In the genomic region with DNA sequence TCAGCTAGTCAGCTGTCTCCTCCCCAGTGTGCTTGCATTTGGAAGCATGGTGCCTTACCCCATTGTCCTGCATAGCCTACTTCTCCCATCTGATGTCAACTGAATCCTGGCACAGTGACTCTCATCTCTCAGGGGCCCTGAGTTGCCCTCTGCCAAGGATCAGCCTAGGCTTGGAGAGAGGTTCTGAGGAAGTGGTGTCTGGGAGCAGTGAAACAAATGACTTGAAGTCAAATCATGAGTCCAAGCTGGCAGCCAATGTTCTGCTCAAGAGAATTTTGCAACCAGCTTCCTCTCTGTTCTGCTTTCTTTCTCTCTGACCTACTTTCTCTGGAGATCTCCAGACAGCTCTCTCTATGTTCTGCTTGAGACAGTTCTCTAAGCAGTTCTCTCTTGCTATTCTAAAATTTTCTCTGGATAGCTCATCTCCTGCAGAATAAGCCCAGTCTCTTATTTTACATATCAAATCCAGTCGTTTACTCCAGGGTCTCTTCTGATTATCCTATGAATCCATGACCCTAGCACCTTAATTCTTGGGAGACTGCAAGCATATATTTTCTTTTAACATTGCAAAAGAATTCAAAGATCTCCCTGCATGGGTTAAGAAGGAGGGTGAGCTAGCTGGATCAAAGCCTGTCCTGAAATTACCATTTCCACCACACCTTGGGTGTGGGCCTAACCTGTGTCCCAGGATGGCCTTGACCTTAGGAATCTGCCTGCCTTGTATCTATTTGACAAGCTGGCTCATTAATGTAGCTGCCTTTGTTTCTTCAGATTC, we compare ENCODE assay signal across 9 mouse cellular contexts.
DNase-seq lines count a peak whose midpoint lies in the region.
"Had no signal": no experiment of that assay in that cellular context is flagged by ENCODE, and none has a peak within 500 bp of the region (broad histone marks: within the 10 kb centered on the region; RNA-seq: fewer than 3 reads in every experiment).

No protein-coding gene starts in this region.

- 56% methylated on average over 1 of the region's 1 CpGs for WGBS in forebrain, embryonic 10.5 days

- DNase-seq in heart, postnatal 36 days, result peak; percentile 2 to 6
- DNase-seq in heart, postnatal 4 days, result no peak
- DNase-seq in ES-CJ7 (ENCODE audit: low read depth, low spot score) (peak; percentile 92), adipocyte (ENCODE audit: low spot score) (peak; percentile 94)
- peak; percentile 54 to 60 for DNase-seq in cerebellum, postnatal 25 days
- no peak for DNase-seq in thymus, postnatal 4 days
- DNase-seq in forebrain, embryonic 10.5 days (ENCODE audit: extremely low spot score, low spot score), result no peak
- DNase-seq: liver, postnatal 0 days had no signal

- no peaks in the 10 kb centered on the region for H3K9me3 ChIP-seq in forebrain, embryonic 10.5 days

- no peaks in the 10 kb centered on the region for H3K36me3 ChIP-seq in forebrain, embryonic 10.5 days (replicated peaks)

- no peaks in the 10 kb centered on the region for H3K4me1 ChIP-seq in forebrain, embryonic 10.5 days

- no peaks in the 10 kb centered on the region for H3K27me3 ChIP-seq in forebrain, embryonic 10.5 days (ENCODE audit: poor library complexity, severe bottlenecking)

- no peak overlapping the region for H3K27ac ChIP-seq in forebrain, embryonic 10.5 days

- intact Hi-C loops in heart, postnatal 36 days (cut with DNase I), result no loop called here

- H3K4me3 ChIP-seq in forebrain, embryonic 10.5 days, result no peak overlapping the region
- H3K4me3 ChIP-seq: myocyte had no signal

Comparison
In these comparisons a context has a peak if more than half of its experiments do, and no peak if none do; other contexts are left out.
1. DNase-seq: peak in heart, postnatal 36 days (2 of 2), ES-CJ7 (single experiment), adipocyte (single experiment) and cerebellum, postnatal 25 days (2 of 2); none in heart, postnatal 4 days (single experiment), thymus, postnatal 4 days (single experiment) and forebrain, embryonic 10.5 days (single experiment).